In the genomic region with DNA sequence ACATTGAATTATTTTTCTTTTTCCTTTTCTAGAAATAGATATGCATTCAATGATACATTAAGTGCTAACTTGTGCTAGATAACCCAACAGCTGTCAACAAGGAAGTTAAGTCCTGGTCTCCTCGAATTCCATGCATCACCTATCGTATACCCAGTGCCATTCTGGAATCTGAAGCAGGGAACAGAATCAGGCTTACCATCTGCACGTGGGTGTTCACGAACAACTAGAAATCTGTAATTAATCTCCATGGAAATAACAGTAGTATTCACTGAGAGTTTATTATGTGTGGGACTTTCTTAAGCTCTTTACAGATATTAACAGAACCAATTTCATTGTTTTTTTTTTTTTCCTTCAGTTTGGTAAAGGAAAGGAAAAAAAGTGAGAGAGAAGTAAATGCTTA, we compare ENCODE assay signal across 3 mouse cellular contexts.
"Had no signal": no experiment of that assay in that cellular context is flagged by ENCODE, and none has a peak within 500 bp of the region (broad histone marks: within the 10 kb centered on the region; RNA-seq: fewer than 3 reads in every experiment).

No protein-coding gene starts in this region.

- DNase-seq: liver; liver, embryonic 13.5 days; lung, adult 18-20 months had no signal
